Mouse (Mus musculus): Measurements from ENCODE around the gene Cbl. TPM values are rescaled to one million over a fixed set of nuclear protein-coding genes. Genes with fewer than 3 reads are reported as not detected.

Cbl gene
- polyA plus RNA-seq, 1 experiment from 2014 or later = 23.9 TPM

- peak; percentile 49 for DNase-seq (ENCODE audit: low spot score)
- WGBS = 9% methylated on average over 5 of the region's 5 CpGs
- H3K4me1 ChIP-seq = peaks cover 41% of the 10 kb centered on the region
- H3K9me3 ChIP-seq (replicated peaks) = no peaks in the 10 kb centered on the region
- 0 out of 2 replicates have a peak, but pooled peaks cover 12% of the 10 kb centered on the region for H3K27me3 ChIP-seq (ENCODE audit: low read depth, poor library complexity, severe bottlenecking)
- no peak overlapping the region for H3K4me3 ChIP-seq
- H3K36me3 ChIP-seq = no peaks in the 10 kb centered on the region
- H3K27ac ChIP-seq = peak overlapping the region; percentile 83
Observed at GRCm38 (mm10) chr9:44254508-44255135, 20.8 kb upstream of the Cbl start.

- H3K36me3 ChIP-seq = no peaks in the 10 kb centered on the region
- no peak for DNase-seq (ENCODE audit: low spot score)
- peak overlapping the region; percentile 83; the same call in 1 of the 2 replicates for H3K27ac ChIP-seq
- peaks cover 47% of the 10 kb centered on the region for H3K4me1 ChIP-seq
- peaks cover 22% of the 10 kb centered on the region; the same call in 1 of the 2 replicates for H3K27me3 ChIP-seq (ENCODE audit: low read depth, poor library complexity, severe bottlenecking)
- WGBS = 75% methylated on average over 6 of the region's 6 CpGs
- H3K4me3 ChIP-seq = no peak overlapping the region
- H3K9me3 ChIP-seq (replicated peaks) = no peaks in the 10 kb centered on the region
Observed at GRCm38 (mm10) chr9:44253441-44253840, 19.6 kb upstream of the Cbl start.

- Histone ChIP-seq H3K4me3 (no peak within 1 kb of the TSS), H3K36me3 (no peaks in the 10 kb centered on the region), H3K9me3 (replicated peaks) (no peaks in the 10 kb centered on the region), H3K4me1 (peaks cover 43% of the 10 kb centered on the region), H3K27me3 (ENCODE audit: low read depth, poor library complexity, severe bottlenecking) (peaks cover 25% of the 10 kb centered on the region; the same call in 1 of the 2 replicates), H3K27ac (no peak within 1 kb of the TSS)
- WGBS = 78% methylated on average over 10 of the region's 10 CpGs
- no peak for DNase-seq (ENCODE audit: low spot score)
Observed at GRCm38 (mm10) chr9:44251314-44251713, 17.5 kb upstream of the Cbl start, which contains the start of gene Pdzd3. TSS of gene Pdzd3 (minus strand) at chr9:44251471.

- Histone ChIP-seq H3K27me3 (ENCODE audit: low read depth, poor library complexity, severe bottlenecking) (peaks cover 25% of the 10 kb centered on the region; the same call in 1 of the 2 replicates), H3K9me3 (replicated peaks) (no peaks in the 10 kb centered on the region), H3K4me1 (peaks cover 35% of the 10 kb centered on the region), H3K36me3 (no peaks in the 10 kb centered on the region), H3K27ac (no peak overlapping the region), H3K4me3 (no peak overlapping the region)
- DNase-seq (ENCODE audit: low spot score) = no peak
- WGBS = 67% methylated on average over 4 of the region's 4 CpGs
Observed at GRCm38 (mm10) chr9:44250445-44250844, 16.6 kb upstream of the Cbl start.

GRCm38 (mm10) chr9:44249181-44250146 lies 15.6 kb upstream of the Cbl start:
- H3K4me1 ChIP-seq = peaks cover 25% of the 10 kb centered on the region
- WGBS = 43% methylated on average over 26 of the region's 26 CpGs
- peak; percentile 62 for DNase-seq (ENCODE audit: low spot score)
- H3K27me3 ChIP-seq (ENCODE audit: low read depth, poor library complexity, severe bottlenecking) = peaks cover 25% of the 10 kb centered on the region; the same call in 1 of the 2 replicates
- H3K4me3 ChIP-seq = 0 out of 2 replicates have a peak overlapping the region, but pooled peaks have one; percentile 8
- H3K9me3 ChIP-seq (replicated peaks) = no peaks in the 10 kb centered on the region
- H3K36me3 ChIP-seq = no peaks in the 10 kb centered on the region
- 0 out of 2 replicates have a peak overlapping the region, but pooled peaks have one; percentile 44 for H3K27ac ChIP-seq

GRCm38 (mm10) chr9:44247907-44248306 lies 14.1 kb upstream of the Cbl start:
- WGBS = 86% methylated on average over 6 of the region's 6 CpGs
- H3K9me3 ChIP-seq (replicated peaks) = no peaks in the 10 kb centered on the region

GRCm38 (mm10) chr9:44243621-44244020 lies 9.8 kb upstream of the Cbl start:
- Histone ChIP-seq H3K27me3 (ENCODE audit: low read depth, poor library complexity, severe bottlenecking) (peaks cover 5% of the 10 kb centered on the region; the same call in 1 of the 2 replicates), H3K4me3 (no peak overlapping the region), H3K9me3 (replicated peaks) (no peaks in the 10 kb centered on the region), H3K4me1 (no peaks in the 10 kb centered on the region), H3K27ac (no peak overlapping the region), H3K36me3 (no peaks in the 10 kb centered on the region)
- no peak for DNase-seq (ENCODE audit: low spot score)
- WGBS = 67% methylated on average over 2 of the region's 2 CpGs

More at GRCm38 (mm10) chr9:44247907-44248306, 14.1 kb upstream of the Cbl start:
- H3K27me3 ChIP-seq (ENCODE audit: low read depth, poor library complexity, severe bottlenecking) = peaks cover 25% of the 10 kb centered on the region; the same call in 1 of the 2 replicates
- DNase-seq (ENCODE audit: low spot score) = no peak
- no peak overlapping the region for H3K4me3 ChIP-seq
- no peak overlapping the region for H3K27ac ChIP-seq
- H3K36me3 ChIP-seq = no peaks in the 10 kb centered on the region
- peaks cover 9% of the 10 kb centered on the region for H3K4me1 ChIP-seq

GRCm38 (mm10) chr9:44241418-44241817 lies 7.6 kb upstream of the Cbl start:
- no peak overlapping the region for H3K4me3 ChIP-seq
- peaks cover 8% of the 10 kb centered on the region; the same call in 1 of the 2 replicates for H3K4me1 ChIP-seq
- no peaks in the 10 kb centered on the region for H3K9me3 ChIP-seq (replicated peaks)
- DNase-seq (ENCODE audit: low spot score) = no peak
- no peaks in the 10 kb centered on the region for H3K27me3 ChIP-seq (ENCODE audit: low read depth, poor library complexity, severe bottlenecking)
- no peaks in the 10 kb centered on the region for H3K36me3 ChIP-seq
- 76% methylated on average over 9 of the region's 9 CpGs for WGBS
- no peak overlapping the region for H3K27ac ChIP-seq

GRCm38 (mm10) chr9:44240911-44241310 lies 7.1 kb upstream of the Cbl start:
- H3K27ac ChIP-seq = no peak overlapping the region
- DNase-seq (ENCODE audit: low spot score) = no peak
- no peaks in the 10 kb centered on the region for H3K36me3 ChIP-seq
- no peak overlapping the region for H3K4me3 ChIP-seq
- 71% methylated on average over 5 of the region's 5 CpGs for WGBS
- H3K4me1 ChIP-seq = peaks cover 8% of the 10 kb centered on the region; the same call in 1 of the 2 replicates
- H3K9me3 ChIP-seq (replicated peaks) = no peaks in the 10 kb centered on the region
- H3K27me3 ChIP-seq (ENCODE audit: low read depth, poor library complexity, severe bottlenecking) = no peaks in the 10 kb centered on the region

GRCm38 (mm10) chr9:44240399-44240798 lies 6.5 kb upstream of the Cbl start, which contains the start of gene Ccdc153:
TSS of gene Ccdc153 (plus strand) at chr9:44240676.
- peaks cover 8% of the 10 kb centered on the region; the same call in 1 of the 2 replicates for H3K4me1 ChIP-seq
- DNase-seq (ENCODE audit: low spot score) = no peak
- no peak within 1 kb of the TSS for H3K4me3 ChIP-seq
- 50% methylated on average over 2 of the region's 2 CpGs for WGBS
- no peaks in the 10 kb centered on the region for H3K9me3 ChIP-seq (replicated peaks)
- H3K27ac ChIP-seq = no peak within 1 kb of the TSS
- no peaks in the 10 kb centered on the region for H3K27me3 ChIP-seq (ENCODE audit: low read depth, poor library complexity, severe bottlenecking)
- H3K36me3 ChIP-seq = no peaks in the 10 kb centered on the region

GRCm38 (mm10) chr9:44239447-44239846 lies 5.6 kb upstream of the Cbl start:
- WGBS = 11% methylated on average over 5 of the region's 5 CpGs
- DNase-seq (ENCODE audit: low spot score) = peak; percentile 73
- Histone ChIP-seq H3K4me3 (no peak overlapping the region), H3K36me3 (no peaks in the 10 kb centered on the region), H3K4me1 (peaks cover 11% of the 10 kb centered on the region), H3K27ac (no peak overlapping the region), H3K27me3 (ENCODE audit: low read depth, poor library complexity, severe bottlenecking) (no peaks in the 10 kb centered on the region), H3K9me3 (replicated peaks) (no peaks in the 10 kb centered on the region)

GRCm38 (mm10) chr9:44238501-44239190 lies 4.8 kb upstream of the Cbl start:
- H3K36me3 ChIP-seq = no peaks in the 10 kb centered on the region
- no peak for DNase-seq (ENCODE audit: low spot score)
- WGBS = 83% methylated on average over 17 of the region's 17 CpGs

More at GRCm38 (mm10) chr9:44238501-44239190, 4.8 kb upstream of the Cbl start:
- Histone ChIP-seq H3K9me3 (replicated peaks) (no peaks in the 10 kb centered on the region), H3K27ac (no peak overlapping the region), H3K4me3 (no peak overlapping the region), H3K27me3 (ENCODE audit: low read depth, poor library complexity, severe bottlenecking) (no peaks in the 10 kb centered on the region), H3K4me1 (peaks cover 17% of the 10 kb centered on the region)

Measured in limb, embryonic 10.5 days (tissue).